Comparison of ENCODE assay signal across 8 mouse cellular contexts in genomic region chr2:30716580-30717565, GRCm38 (mm10).
DNase-seq lines count a peak whose midpoint lies in the region; ATAC-seq and TF ChIP-seq lines count a peak whose summit lies in the region.

No protein-coding gene starts in this region.

- no peaks in the 10 kb centered on the region for H3K36me3 ChIP-seq in forebrain, postnatal 0 days (ENCODE audit: insufficient read depth)
- no peaks in the 10 kb centered on the region for H3K36me3 ChIP-seq in hindbrain, embryonic 15.5 days
- no peaks in the 10 kb centered on the region for H3K36me3 ChIP-seq in liver, embryonic 11.5 days (ENCODE audit: control insufficient read depth, insufficient read depth, low read length)

- H3K27ac ChIP-seq in cerebellum, adult 2 months (ENCODE audit: insufficient read depth, low read length) = peak overlapping the region; percentile 86
- H3K27ac ChIP-seq in forebrain, postnatal 0 days (ENCODE audit: low read depth, low read length) = peak overlapping the region; percentile 99
- H3K27ac ChIP-seq in hindbrain, embryonic 15.5 days (replicated peaks) = peak overlapping the region; percentile 97
- peak overlapping the region; percentile 93 for H3K27ac ChIP-seq in liver, embryonic 11.5 days (ENCODE audit: low read depth, low read length)

- peak; percentile 85 for DNase-seq in Muller cell, postnatal 12 days (ENCODE audit: inconsistent ontology term)
- peak; percentile 76 to 78 for DNase-seq in cerebellum, adult 2 months
- no peak for DNase-seq in forebrain, postnatal 0 days
- peak; percentile 63 for DNase-seq in liver, embryonic 11.5 days (ENCODE audit: low spot score)
- DNase-seq in neural tube, embryonic 10.5 days (ENCODE audit: extremely low spot score, low spot score) = peak; percentile 68

- no peak overlapping the region for H3K4me2 ChIP-seq in forebrain, postnatal 0 days (ENCODE audit: low read depth)
- H3K4me2 ChIP-seq in hindbrain, embryonic 15.5 days = peak overlapping the region; percentile 21
- H3K4me2 ChIP-seq in liver, embryonic 11.5 days = peak overlapping the region; percentile 87

- H3K27me3 ChIP-seq in cerebellum, adult 2 months (ENCODE audit: control insufficient read depth, insufficient read depth, low read length) = no peaks in the 10 kb centered on the region
- no peaks in the 10 kb centered on the region for H3K27me3 ChIP-seq in forebrain, postnatal 0 days (ENCODE audit: insufficient read depth, low read length)
- no peaks in the 10 kb centered on the region for H3K27me3 ChIP-seq in hindbrain, embryonic 15.5 days
- H3K27me3 ChIP-seq in liver, embryonic 11.5 days (replicated peaks; ENCODE audit: control insufficient read depth, insufficient read depth, low read length) = peaks cover 25% of the 10 kb centered on the region

- peak overlapping the region; percentile 28; the same call in 1 of the 2 replicates for H3K9ac ChIP-seq in forebrain, postnatal 0 days
- peak overlapping the region; percentile 20; the same call in 1 of the 2 replicates for H3K9ac ChIP-seq in hindbrain, embryonic 15.5 days
- H3K9ac ChIP-seq in liver, embryonic 11.5 days (ENCODE audit: low read depth, low read length) = peak overlapping the region; percentile 49

- no peak overlapping the region for H3K4me3 ChIP-seq in cerebellum, adult 2 months (replicated peaks; ENCODE audit: insufficient read depth, low read depth, low read length)
- H3K4me3 ChIP-seq in forebrain, postnatal 0 days (ENCODE audit: low read depth, low read length) = no peak overlapping the region
- H3K4me3 ChIP-seq in hindbrain, embryonic 15.5 days = no peak overlapping the region
- H3K4me3 ChIP-seq in liver, embryonic 11.5 days (ENCODE audit: low read depth, low read length) = peak overlapping the region; percentile 6; the same call in 1 of the 2 replicates

- TF ChIP-seq CTCF in cerebellum, adult 2 months (IDR thresholded peaks at IDR 0.05; ENCODE audit: borderline replicate concordance, insufficient read depth, low read depth, low read length) = 0 out of 2 replicates have a peak, but pooled peaks have one; percentile 12
- no peak for TF ChIP-seq CTCF in forebrain, postnatal 0 days (IDR thresholded peaks at IDR 0.05; ENCODE audit: low read depth)

- no peaks in the 10 kb centered on the region for H3K9me3 ChIP-seq in forebrain, postnatal 0 days (ENCODE audit: low read length)
- H3K9me3 ChIP-seq in hindbrain, embryonic 15.5 days = no peaks in the 10 kb centered on the region
- H3K9me3 ChIP-seq in liver, embryonic 11.5 days (ENCODE audit: control insufficient read depth, low read length) = no peaks in the 10 kb centered on the region

- ATAC-seq in forebrain, postnatal 0 days = no peak
- ATAC-seq in hindbrain, embryonic 15.5 days (ENCODE audit: low FRiP score, low read depth) = no peak
- ATAC-seq in liver, embryonic 11.5 days (replicated peaks; ENCODE audit: low FRiP score) = no peak
- no peak for ATAC-seq in monocyte, adult 5-6 weeks (replicated peaks; ENCODE audit: insufficient number of reproducible peaks, low FRiP score, low TSS enrichment, poor library complexity, severe bottlenecking)
- no peak for ATAC-seq in inflammation-experienced regulatory T-cells, adult 6 months

- TF ChIP-seq POLR2A in cerebellum, adult 2 months (IDR thresholded peaks at IDR 0.05; ENCODE audit: borderline replicate concordance, insufficient read depth, low read length) = peak; percentile 41; the same call in 1 of the 2 replicates

- peaks cover 51% of the 10 kb centered on the region for H3K4me1 ChIP-seq in cerebellum, adult 2 months (ENCODE audit: control insufficient read depth, insufficient read depth, low read length)
- peaks cover 54% of the 10 kb centered on the region for H3K4me1 ChIP-seq in forebrain, postnatal 0 days (ENCODE audit: insufficient read depth)
- peaks cover 81% of the 10 kb centered on the region for H3K4me1 ChIP-seq in hindbrain, embryonic 15.5 days (replicated peaks)
- peaks cover 64% of the 10 kb centered on the region for H3K4me1 ChIP-seq in liver, embryonic 11.5 days (replicated peaks; ENCODE audit: control insufficient read depth, insufficient read depth, low read length)

- WGBS in cerebellum, adult 2 months = 7% methylated on average over 24 of the region's 24 CpGs
- 7% methylated on average over 24 of the region's 24 CpGs for WGBS in forebrain, postnatal 0 days
- 3% methylated on average over 24 of the region's 24 CpGs for WGBS in hindbrain, embryonic 15.5 days
- WGBS in liver, embryonic 11.5 days = 2% methylated on average over 24 of the region's 24 CpGs
